Mouse (Mus musculus): ENCODE data around the gene Olfr281. TPM values are rescaled to one million over a fixed set of nuclear protein-coding genes. Genes with fewer than 3 reads are reported as not detected.

Olfr281 gene
- total RNA-seq, 1 experiment from 2014 or later, result not detected

DNA sequence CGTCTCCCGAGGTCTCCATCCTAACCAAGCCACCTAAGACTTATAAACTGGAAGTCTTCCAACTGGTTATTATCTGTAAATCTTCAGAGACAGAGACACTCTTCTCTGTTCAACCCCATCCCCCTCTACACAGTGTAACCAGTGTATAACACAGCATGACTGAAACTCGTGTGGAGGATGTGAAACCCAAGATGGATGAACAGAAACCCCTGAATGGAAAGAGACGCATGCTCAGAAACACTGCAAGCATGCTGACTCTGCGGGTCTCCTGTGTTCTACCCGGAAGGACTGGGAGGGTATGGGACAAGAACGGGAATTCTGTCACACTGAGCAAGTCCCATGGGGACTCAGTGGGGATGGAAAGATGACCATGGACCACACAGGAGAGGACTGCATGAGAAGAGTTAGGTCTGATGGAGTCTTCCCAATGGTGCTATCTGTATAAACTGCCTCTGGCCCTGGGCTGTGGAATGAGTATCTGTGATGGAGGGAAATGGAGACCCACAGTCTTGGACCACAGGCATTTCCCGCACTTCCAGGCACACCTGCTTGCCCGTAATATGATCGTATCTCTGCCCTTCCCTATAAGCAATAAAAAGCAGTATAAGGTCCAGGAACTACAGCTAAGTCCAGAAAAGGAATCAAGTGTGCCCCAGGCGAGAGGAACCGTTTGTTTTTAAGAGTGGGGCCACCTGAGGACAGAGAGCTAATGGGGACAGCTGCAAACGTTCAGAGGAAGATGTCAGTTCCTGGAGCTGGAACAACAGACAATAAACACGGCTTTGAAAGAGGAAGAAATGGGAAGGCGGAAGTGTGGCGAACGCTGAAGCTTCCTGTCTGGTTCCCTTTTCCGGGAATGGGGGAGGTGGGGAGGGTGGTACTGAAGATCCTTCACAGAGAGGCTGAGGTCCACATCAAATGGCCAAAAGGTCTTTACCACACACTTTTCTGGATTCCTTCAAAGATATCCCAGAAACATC is 31.8 kb downstream of the Olfr281 start:
- ATAC-seq (replicated peaks; ENCODE audit: low read depth, poor library complexity, severe bottlenecking), result peak; percentile 76

DNA sequence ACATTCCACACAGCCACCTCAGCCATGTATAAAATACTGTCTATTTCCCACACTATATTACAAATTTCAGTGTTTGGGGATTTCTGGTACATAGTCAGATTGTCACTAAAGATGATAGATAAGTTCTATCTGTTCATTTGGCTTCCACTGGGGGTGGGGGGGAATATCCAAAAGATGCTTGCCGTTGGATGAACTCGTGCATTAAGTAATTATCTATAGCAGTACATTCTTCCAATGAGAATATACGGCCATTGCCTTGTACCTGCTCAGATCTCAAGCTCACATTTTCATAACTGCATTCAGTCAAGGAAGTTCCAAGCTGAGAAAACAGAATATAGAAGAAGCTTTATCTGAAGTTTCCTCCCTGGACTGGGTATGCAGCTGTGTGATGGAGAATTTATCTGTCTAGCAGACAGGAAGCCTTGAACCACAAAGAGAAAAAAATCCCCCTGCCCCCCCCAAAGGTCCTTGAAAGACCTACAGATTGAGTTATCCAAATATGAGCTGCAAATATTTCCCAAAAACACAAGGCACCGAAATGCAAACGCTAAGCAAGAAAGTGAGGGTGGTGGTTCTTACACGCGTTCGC is 34.1 kb downstream of the Olfr281 start:
- peak; percentile 66 for ATAC-seq (replicated peaks; ENCODE audit: low read depth, poor library complexity, severe bottlenecking)

- ATAC-seq (replicated peaks; ENCODE audit: low read depth, poor library complexity, severe bottlenecking), result no peak
These were observed 38.9 kb downstream of the Olfr281 start for GRCm38 (mm10) chr15:98491332-98491731.

DNA sequence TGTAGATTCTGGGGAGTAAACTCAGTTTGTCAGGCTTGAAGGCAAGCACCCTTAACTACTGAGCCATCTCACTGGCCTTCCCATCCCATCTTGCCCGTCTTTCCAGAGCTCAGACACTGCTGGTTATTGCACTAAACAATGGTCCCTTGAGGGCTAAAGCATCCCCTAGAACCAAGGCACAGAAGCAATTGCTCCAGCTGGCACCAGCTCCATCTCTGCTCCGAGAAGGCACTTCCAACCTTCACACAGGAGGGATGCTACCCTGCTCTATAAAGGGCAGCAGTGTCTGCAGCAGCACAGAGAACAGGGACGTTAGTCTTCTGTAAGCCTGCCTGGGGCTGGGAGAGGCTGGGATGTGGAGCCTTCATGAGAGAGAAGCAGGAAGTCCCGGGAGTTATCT is 39.7 kb downstream of the Olfr281 start, which contains the start of gene Olfr279:
TSS of gene Olfr279 (plus strand) at position 301 of the 400 bp plus-strand sequence.
- ATAC-seq (replicated peaks; ENCODE audit: low read depth, poor library complexity, severe bottlenecking), result no peak

DNA sequence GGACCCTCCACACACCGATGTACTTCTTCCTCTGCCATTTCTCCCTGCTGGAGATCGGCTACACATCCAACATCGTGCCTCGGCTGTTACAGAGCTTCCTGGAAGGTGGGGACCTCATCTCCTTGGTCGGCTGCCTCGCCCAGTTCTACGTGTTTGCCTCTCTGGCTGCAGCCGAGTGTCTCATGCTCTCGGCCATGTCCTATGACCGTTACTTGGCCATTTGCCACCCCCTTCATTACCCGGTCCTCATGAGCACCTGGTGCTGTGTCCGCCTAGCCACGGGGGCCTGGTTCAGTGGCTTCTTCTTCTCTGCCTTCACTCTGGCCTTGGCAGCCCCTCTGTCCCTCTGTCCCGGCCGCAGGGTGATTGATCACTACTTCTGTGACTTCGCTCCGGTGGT is 45.2 kb downstream of the Olfr281 start:
- no peak for ATAC-seq (replicated peaks; ENCODE audit: low read depth, poor library complexity, severe bottlenecking)

DNA sequence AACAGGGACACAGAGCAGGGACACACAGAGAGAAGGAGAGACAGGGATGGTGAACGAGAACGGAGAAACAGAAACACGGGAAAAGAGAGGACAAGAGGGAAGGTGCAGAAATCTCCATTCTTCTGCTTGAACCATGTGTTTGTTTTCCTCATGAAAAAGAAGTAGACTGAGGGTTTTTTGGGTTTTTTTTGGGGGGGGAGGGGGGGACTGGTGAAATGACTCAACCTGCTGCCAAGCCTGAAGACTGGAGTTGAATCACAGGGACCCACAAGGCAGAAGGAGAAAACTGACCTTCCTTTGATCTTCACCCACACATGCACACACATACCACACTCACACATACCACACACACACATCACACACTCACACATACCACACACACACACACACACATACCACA is 50.9 kb downstream of the Olfr281 start:
- no peak for ATAC-seq (replicated peaks; ENCODE audit: low read depth, poor library complexity, severe bottlenecking)

DNA sequence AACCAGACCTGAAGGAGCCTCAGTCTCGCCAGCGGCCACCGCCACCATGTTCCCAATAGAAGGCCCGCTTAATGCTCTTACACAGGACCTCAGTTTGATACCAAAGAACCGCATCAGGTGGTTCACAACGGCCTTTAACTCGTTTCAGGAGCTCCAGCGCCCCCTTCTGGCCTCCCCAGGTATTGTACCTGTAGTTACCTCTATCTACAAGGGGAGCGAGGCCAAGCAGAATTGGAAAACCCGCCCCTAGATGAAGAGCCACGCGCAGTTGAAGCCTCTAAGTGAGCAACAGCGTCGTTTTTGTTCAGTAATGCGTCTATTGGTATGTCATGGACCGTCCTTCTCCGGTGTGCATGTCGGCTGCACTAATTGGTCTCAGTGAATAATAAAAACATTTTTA is 52.1 kb downstream of the Olfr281 start:
- ATAC-seq (replicated peaks; ENCODE audit: low read depth, poor library complexity, severe bottlenecking), result peak; percentile 77

- ATAC-seq (replicated peaks; ENCODE audit: low read depth, poor library complexity, severe bottlenecking), result peak; percentile 61
These were observed 54.0 kb downstream of the Olfr281 start for GRCm38 (mm10) chr15:98506253-98506957.

- ATAC-seq (replicated peaks; ENCODE audit: low read depth, poor library complexity, severe bottlenecking), result no peak
These were observed 54.9 kb downstream of the Olfr281 start for GRCm38 (mm10) chr15:98507321-98507720.

- ATAC-seq (replicated peaks; ENCODE audit: low read depth, poor library complexity, severe bottlenecking), result no peak
These were observed 57.0 kb downstream of the Olfr281 start for GRCm38 (mm10) chr15:98509387-98509786.

Other genes with a start within 250 kb of the Olfr281 start
- not detected in 2 replicates for gene Gm44579, start 231.6 kb upstream of the Olfr281 start, total RNA-seq (2017)
- gene Olfr287, start 231.5 kb upstream of the Olfr281 start, total RNA-seq (2017), result not detected in 2 replicates
- not detected in 2 replicates for gene Olfr286, start 218.1 kb upstream of the Olfr281 start, total RNA-seq (2017)
- gene H1fnt, start 195.3 kb upstream of the Olfr281 start, total RNA-seq (2017), result not detected in 2 replicates
- not detected in 2 replicates for gene Zfp641, start 156.4 kb upstream of the Olfr281 start, total RNA-seq (2017)
- gene Olfr285, start 135.2 kb upstream of the Olfr281 start, total RNA-seq (2017), result not detected in 2 replicates
- not detected in 2 replicates for gene Olfr284, start 111.6 kb upstream of the Olfr281 start, total RNA-seq (2017)
- not detected in 2 replicates for gene Olfr283, start 71.6 kb upstream of the Olfr281 start, total RNA-seq (2017)
- gene Olfr282, start 21.4 kb upstream of the Olfr281 start, total RNA-seq (2017), result not detected in 2 replicates
- not detected in 2 replicates for gene OR5BS1P, start 17.3 kb downstream of the Olfr281 start, total RNA-seq (2017)
- not detected in 2 replicates for gene Lalba, start 30.1 kb downstream of the Olfr281 start, total RNA-seq (2017)
- gene Olfr279, start 39.8 kb downstream of the Olfr281 start, total RNA-seq (2017), result not detected in 2 replicates
- gene Kansl2, start 81.7 kb downstream of the Olfr281 start, total RNA-seq (2017), result 57.1 and 63.0 TPM in 2 replicates
- gene Ccnt1, start 118.3 kb downstream of the Olfr281 start, total RNA-seq (2017), result 52.6 and 74.4 TPM in 2 replicates
- not detected in 2 replicates for gene 4930415O20Rik, start 118.4 kb downstream of the Olfr281 start, total RNA-seq (2017)
- gene Adcy6, start 157.5 kb downstream of the Olfr281 start, total RNA-seq (2017), result 23.4 and 32.4 TPM in 2 replicates
- not detected in 2 replicates for gene Cacnb3, start 178.3 kb downstream of the Olfr281 start, total RNA-seq (2017)
- gene Ddx23, start 210.3 kb downstream of the Olfr281 start, total RNA-seq (2017), result 84.4 and 114 TPM in 2 replicates
- gene Rnd1, start 224.9 kb downstream of the Olfr281 start, total RNA-seq (2017), result 0.23 TPM in 1 of 2 replicates, not detected in the other